Mouse (Mus musculus) CD4-positive, CD25-positive, alpha-beta regulatory T cell, adult 2 months (primary cell): ENCODE measurements around the gene Trappc10.
"Not testable (repeated sequence)": the region's sequence is repeated elsewhere in the genome, so short reads cannot be mapped to it uniquely, and the experiment has no call there.

Experiments
- DNase-seq: peaks from one replicate; pipeline ENCODE4 v3.0.0-alpha.2; 2012; ENCODE audit warnings: low read depth, low spot score

Gene Trappc10

GRCm38 (mm10) chr10:78211311-78211710, 33.1 kb downstream of the Trappc10 start:
- peak; percentile 44 for DNase-seq

- DNase-seq, result no peak
Measured at GRCm38 (mm10) chr10:78201182-78201581, 43.3 kb downstream of the Trappc10 start.

- no peak for DNase-seq
Measured at GRCm38 (mm10) chr10:78192933-78193332, 51.5 kb downstream of the Trappc10 start.

DNA sequence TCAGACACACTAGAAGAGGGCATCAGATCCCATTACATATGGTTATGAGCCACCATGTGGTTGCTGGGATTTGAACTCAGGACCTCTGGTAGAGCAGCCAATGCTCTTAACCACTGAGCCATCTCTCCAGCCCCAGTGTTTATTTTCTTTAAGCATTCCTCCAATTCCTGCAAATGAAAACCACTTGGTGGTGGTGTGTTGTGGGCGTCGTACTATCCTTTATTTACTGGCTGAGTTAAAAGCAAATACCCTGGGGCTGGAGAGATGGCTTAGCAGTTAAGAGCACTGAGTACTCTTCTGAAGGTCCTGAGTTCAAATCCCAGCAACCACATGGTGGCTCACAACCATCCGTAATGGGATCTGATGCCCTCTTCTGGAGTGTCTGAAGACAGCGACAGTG, 58.4 kb downstream of the Trappc10 start:
- not testable (repeated sequence) for DNase-seq

- DNase-seq, result no peak
Measured at GRCm38 (mm10) chr10:78185381-78185725, 59.1 kb downstream of the Trappc10 start.

DNA sequence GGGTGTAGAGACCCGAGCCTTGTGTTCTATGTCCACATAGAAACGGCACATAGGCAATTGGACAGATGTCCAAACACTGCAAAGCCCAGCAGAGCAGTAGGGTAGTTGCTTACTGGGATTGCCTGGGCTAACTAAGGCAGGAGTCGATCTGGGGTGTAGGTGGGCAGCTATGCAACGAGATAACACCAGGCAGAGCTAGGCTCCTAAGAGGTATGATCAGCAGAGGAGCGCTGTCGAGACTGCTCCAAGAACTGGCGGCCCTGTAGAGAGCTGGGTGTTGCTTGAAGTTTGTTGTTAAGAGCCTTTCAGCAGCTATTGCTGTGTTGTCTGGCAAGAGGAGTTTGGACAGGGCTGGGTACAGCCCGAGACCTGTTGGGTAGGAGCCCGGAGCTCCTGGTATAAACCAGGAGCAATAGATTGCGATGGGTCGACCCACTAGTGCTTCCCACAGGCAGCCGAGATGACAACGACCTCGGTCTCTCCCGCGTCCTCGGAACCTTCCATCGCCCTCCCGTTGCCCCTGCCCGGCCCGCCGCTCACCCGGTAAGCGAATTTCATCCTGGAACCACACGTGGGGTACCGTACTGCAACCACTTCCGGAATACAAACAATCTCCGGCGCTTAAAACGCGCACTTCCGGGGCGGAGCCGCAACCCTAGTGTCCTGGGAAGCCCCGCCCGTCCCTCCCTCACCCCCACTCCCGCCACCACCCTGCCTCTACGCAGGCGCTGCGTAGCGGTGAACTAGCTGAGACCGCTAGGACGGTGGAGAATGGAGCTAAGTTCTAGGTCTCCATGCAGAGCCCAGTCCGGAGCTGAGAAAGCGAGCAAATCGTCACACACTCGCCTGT, 59.7 kb downstream of the Trappc10 start, which contains the start of gene Pwp2:
TSS of gene Pwp2 (minus strand) at position 619 of the 850 bp plus-strand sequence.
- DNase-seq, result peak; percentile 97

GRCm38 (mm10) chr10:78183577-78183976, 60.9 kb downstream of the Trappc10 start:
- no peak for DNase-seq

- DNase-seq, result no peak
Measured at GRCm38 (mm10) chr10:78182321-78182720, 62.1 kb downstream of the Trappc10 start.

DNA sequence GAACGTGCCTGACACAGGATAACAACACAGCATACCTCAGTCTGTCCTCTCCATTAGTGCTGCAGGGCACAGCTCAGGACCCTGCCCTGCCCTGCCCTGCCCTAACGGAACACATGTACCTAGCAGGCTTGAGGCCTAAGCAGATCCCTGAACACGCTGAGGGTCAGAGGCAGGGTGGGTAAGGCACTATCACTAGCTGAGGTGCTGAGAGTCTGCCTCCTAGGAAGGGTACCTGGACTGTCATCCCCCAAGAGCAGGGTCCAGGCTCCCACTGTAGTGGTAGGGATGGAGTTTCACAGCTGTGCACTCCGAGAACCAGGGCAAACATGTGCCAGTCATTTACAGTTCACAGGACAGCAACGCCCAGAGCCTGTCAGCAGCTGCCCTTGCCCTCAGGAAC, 70.0 kb downstream of the Trappc10 start:
- DNase-seq, result no peak

- no peak for DNase-seq
Measured at GRCm38 (mm10) chr10:78171581-78171980, 72.9 kb downstream of the Trappc10 start.

GRCm38 (mm10) chr10:78171057-78171456, 73.4 kb downstream of the Trappc10 start:
- no peak for DNase-seq

DNA sequence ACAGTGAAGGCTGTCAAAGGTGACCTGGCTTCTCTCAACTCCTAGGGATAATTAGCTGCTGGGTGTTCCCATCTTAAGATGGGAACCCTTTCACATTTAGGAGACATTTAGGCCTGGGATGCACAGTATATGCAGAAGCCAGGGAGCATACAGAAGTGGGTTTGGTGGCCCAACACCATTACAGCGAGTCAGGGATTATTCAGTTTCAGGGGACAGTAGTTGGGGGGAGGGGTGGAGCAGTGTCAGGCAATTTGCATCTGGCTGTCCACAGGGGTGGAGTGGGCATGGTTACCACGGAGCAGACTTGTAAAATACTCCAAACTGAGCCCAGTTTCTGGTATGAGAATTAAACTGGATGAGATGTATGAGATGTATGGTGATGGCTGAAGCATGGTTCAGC, 74.0 kb downstream of the Trappc10 start:
- DNase-seq, result no peak

DNA sequence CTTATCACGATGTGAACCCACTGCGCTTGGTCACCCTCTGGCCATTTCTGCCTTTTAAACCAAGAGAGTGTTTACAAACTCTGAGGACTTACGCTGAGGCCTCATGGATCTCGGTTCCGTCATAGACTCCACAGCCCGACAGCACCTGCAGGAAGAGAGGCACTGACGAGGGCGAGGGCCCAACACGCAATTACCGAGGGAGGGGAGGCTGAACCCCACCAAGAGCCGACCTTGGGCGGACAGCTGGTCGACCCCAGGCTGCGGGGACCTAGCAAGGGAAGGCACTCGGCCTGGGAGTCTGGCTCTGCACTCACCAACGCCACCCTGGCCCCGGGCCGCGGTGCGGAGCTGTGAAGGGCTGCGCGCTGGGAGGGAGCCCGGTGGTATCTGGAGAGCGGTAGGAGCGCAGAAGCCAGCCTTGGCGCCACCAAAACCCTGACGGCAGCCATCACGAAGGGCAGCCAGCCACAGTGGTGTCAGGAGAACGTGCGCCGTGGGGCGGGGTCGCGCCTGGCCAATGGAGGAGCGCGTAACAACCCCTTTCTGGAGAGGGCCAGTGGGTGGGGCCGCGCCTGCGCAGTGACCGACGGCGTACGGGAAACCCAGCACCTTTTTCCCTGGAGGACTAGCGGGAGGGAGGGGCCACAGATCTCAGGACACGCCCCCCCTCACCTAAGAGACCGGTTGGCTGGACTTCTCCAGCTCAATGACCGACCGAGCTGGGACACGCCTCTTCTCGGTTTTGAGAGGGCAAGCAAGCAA, 75.0 kb downstream of the Trappc10 start, which contains the start of gene D10Jhu81e:
TSS of gene D10Jhu81e (minus strand) at position 502 of the 762 bp plus-strand sequence.
- peak; percentile 100 for DNase-seq

- no peak for DNase-seq
Measured at GRCm38 (mm10) chr10:78168792-78169191, 75.6 kb downstream of the Trappc10 start.

DNA sequence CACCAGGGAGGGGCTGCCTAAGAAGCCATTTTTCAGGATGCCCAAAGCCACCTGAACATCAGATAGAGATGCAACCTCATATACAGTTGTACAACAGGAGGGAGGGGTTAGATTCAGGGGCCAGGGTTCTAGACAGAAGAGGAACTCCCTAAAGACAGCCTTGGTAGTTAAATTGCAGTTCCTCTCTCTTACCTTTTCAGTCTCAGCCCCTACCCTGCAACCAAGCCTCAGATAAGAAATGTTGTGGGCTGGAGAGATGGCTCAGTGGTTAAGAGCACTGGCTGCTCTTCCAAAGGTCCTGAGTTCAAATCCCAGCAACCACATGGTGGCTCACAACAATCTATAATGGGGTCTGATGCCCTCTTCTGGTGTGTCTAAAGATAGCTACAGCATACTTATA, 76.7 kb downstream of the Trappc10 start:
- no peak for DNase-seq

GRCm38 (mm10) chr10:78167333-78167732, 77.1 kb downstream of the Trappc10 start:
- DNase-seq, result no peak

GRCm38 (mm10) chr10:78165256-78166005, 79.0 kb downstream of the Trappc10 start:
- no peak for DNase-seq

GRCm38 (mm10) chr10:78164786-78165185, 79.7 kb downstream of the Trappc10 start:
- DNase-seq, result no peak

- DNase-seq, result peak; percentile 87
Measured at GRCm38 (mm10) chr10:78163923-78164322, 80.5 kb downstream of the Trappc10 start.

GRCm38 (mm10) chr10:78163241-78163640, 81.2 kb downstream of the Trappc10 start:
- no peak for DNase-seq

DNA sequence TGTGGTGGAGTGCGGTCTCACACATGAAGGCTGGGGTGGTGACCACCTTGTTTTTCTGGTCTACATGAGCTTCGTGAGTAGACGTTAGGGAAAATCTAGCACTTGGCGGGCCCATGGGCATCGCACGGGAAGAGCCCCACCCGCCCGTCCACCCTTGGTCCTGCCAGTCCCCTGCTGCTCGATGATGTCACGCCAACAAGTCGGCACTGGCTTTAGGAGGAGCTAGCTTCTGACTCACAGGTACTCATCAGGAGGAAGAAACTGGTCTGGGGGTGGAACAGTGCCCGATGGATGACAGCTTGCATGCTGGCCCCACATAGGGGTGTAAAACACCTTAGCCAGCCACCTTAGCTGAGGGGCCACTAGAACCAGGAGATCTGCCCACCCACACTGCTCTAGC, 81.8 kb downstream of the Trappc10 start:
- DNase-seq, result no peak

DNA sequence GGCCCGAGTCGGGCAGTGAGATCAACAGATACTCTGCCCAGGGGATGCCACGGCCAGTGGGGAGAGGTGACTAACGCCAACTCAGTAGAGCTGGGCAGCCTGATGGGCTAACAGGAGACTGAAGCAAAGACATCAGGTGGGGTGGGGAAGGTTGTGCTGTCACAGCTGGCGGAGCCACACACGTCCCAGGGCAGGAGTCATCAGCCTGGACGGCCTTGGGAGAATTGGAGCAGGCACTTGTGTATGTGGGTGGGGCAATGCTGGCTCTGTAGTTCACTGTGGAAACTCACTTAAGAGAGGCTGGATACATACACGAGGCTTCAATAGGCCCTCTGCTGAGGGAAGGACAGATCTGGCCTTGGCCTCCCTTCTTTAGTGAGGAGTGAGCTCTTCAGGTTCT, 83.3 kb downstream of the Trappc10 start:
- peak; percentile 32 for DNase-seq
